18 mouse cellular contexts compared by ENCODE assay signal in genomic region chr12:36425258-36425657, GRCm38 (mm10). TPM values are rescaled to one million over a fixed set of nuclear protein-coding genes. Genes with fewer than 3 reads are reported as not detected.
"Had no signal": no experiment of that assay in that cellular context is flagged by ENCODE, and none has a peak within 500 bp of the region (broad histone marks: within the 10 kb centered on the region; RNA-seq: fewer than 3 reads in every experiment).

No protein-coding gene starts in this region.

- H3K4me2 ChIP-seq: lung, embryonic 14.5 days; midbrain, embryonic 11.5 days; midbrain, embryonic 13.5 days; midbrain, embryonic 15.5 days; neural tube, embryonic 13.5 days; stomach, embryonic 15.5 days had no signal

- H3K9ac ChIP-seq: lung, embryonic 14.5 days; midbrain, embryonic 13.5 days; midbrain, embryonic 15.5 days; neural tube, embryonic 13.5 days; stomach, embryonic 15.5 days had no signal

- H3K36me3 ChIP-seq: midbrain, embryonic 13.5 days; midbrain, embryonic 15.5 days; neural tube, embryonic 13.5 days; stomach, embryonic 15.5 days had no signal

- H3K4me3 ChIP-seq: midbrain, embryonic 13.5 days; midbrain, embryonic 15.5 days; neural tube, embryonic 13.5 days; stomach, embryonic 15.5 days had no signal

- H3K27ac ChIP-seq: midbrain, embryonic 13.5 days; midbrain, embryonic 15.5 days; neural tube, embryonic 13.5 days; stomach, embryonic 15.5 days; stomach, postnatal 0 days had no signal

- H3K9me3 ChIP-seq: midbrain, embryonic 13.5 days; midbrain, embryonic 15.5 days; neural tube, embryonic 13.5 days; stomach, embryonic 15.5 days had no signal

- H3K4me1 ChIP-seq: midbrain, embryonic 13.5 days; midbrain, embryonic 15.5 days; stomach, embryonic 15.5 days had no signal

- DNase-seq: lung, adult 18-20 months; lung, embryonic 14.5 days; lung, postnatal 10 days; lung, postnatal 4 days; right cerebral cortex, postnatal 14 days; thymus, adult 2 months; thymus, postnatal 25 days; thymus, postnatal 4 days had no signal

- H3K27me3 ChIP-seq: midbrain, embryonic 13.5 days; midbrain, embryonic 15.5 days; neural tube, embryonic 13.5 days; stomach, embryonic 15.5 days had no signal

- ATAC-seq: midbrain, embryonic 13.5 days; midbrain, embryonic 15.5 days had no signal

RNA-seq across cellular contexts. Expression of gene D630036H23Rik, which starts 43.3 kb away (rescaled TPM):
- total RNA-seq: megakaryocyte, adult 5-6 weeks; megakaryocyte-erythroid progenitor cell, adult 5-6 weeks; monocyte, adult 5-6 weeks; neutrophil, adult 5-6 weeks had no signal

RNA-seq across cellular contexts. Expression of gene Ispd, which starts 44.0 kb away (rescaled TPM):
- total RNA-seq: monocyte, adult 5-6 weeks had no signal
